16 mouse cellular contexts compared by ENCODE assay signal in genomic region chr1:171469678-171470077, GRCm38 (mm10). TPM values are rescaled to one million over a fixed set of nuclear protein-coding genes. Genes with fewer than 3 reads are reported as not detected.
DNase-seq lines count a peak whose midpoint lies in the region; ATAC-seq and TF ChIP-seq lines count a peak whose summit lies in the region.
"Had no signal": no experiment of that assay in that cellular context is flagged by ENCODE, and none has a peak within 500 bp of the region (broad histone marks: within the 10 kb centered on the region; RNA-seq: fewer than 3 reads in every experiment).

No protein-coding gene starts in this region.

- no peak for TF ChIP-seq EP300 in CH12.LX (IDR thresholded peaks at IDR 0.05; ENCODE audit: low read length)

- H3K4me1 ChIP-seq in heart, embryonic 15.5 days (replicated peaks): peaks cover 11% of the 10 kb centered on the region
- peaks cover 15 to 47% of the 10 kb centered on the region in 2 experiments for H3K4me1 ChIP-seq in CH12.LX (ENCODE audit: control insufficient read depth in 1 of 2, insufficient read depth in 2 of 2)
- no peaks in the 10 kb centered on the region for H3K4me1 ChIP-seq in stomach, embryonic 16.5 days (ENCODE audit: control insufficient read depth, insufficient read depth, low read length)
- H3K4me1 ChIP-seq: intestine, embryonic 15.5 days; limb, embryonic 15.5 days; midbrain, embryonic 15.5 days had no signal

- peak overlapping the region; percentile 38 for H3K4me2 ChIP-seq in heart, embryonic 15.5 days
- peak overlapping the region; percentile 86 for H3K4me2 ChIP-seq in CH12.LX (ENCODE audit: insufficient read depth, low read depth, poor library complexity, severe bottlenecking)
- 0 out of 2 replicates have a peak overlapping the region, but pooled peaks have one; percentile 4 for H3K4me2 ChIP-seq in stomach, embryonic 16.5 days (ENCODE audit: low read depth, low read length)
- H3K4me2 ChIP-seq: intestine, embryonic 15.5 days; limb, embryonic 15.5 days; lung, embryonic 15.5 days; midbrain, embryonic 15.5 days had no signal

- in situ Hi-C loops in CH12.LX (cut with MboI; ENCODE audit: low pct_ligation_motif_present, low pct_unique_long_range_greater_than_20kb, low sequenced_read_pairs): loop anchor here (10.0 kb wide), 1 partner anchor 365 kb away; no protein-coding TSS in a partner anchor

- ATAC-seq in heart, embryonic 15.5 days (replicated peaks; ENCODE audit: insufficient number of reproducible peaks, insufficient read depth, low FRiP score, low read depth): peak; percentile 62; the same call in 1 of the 2 replicates
- ATAC-seq in stomach, embryonic 16.5 days (ENCODE audit: insufficient read depth, low FRiP score): no peak
- ATAC-seq: forebrain, postnatal 0 days; hindbrain, embryonic 16.5 days; midbrain, embryonic 15.5 days had no signal

- H3K79me2 ChIP-seq in CH12.LX (replicated peaks; ENCODE audit: control insufficient read depth, extremely low read depth, insufficient read depth, poor library complexity, severe bottlenecking): no peaks in the 10 kb centered on the region

- no peak for TF ChIP-seq POLR2A in CH12.LX (IDR thresholded peaks at IDR 0.05; ENCODE audit: low read depth, low read length)

- H3K27ac ChIP-seq in heart, embryonic 15.5 days: peak overlapping the region; percentile 45
- no peak overlapping the region for H3K27ac ChIP-seq in CH12.LX (ENCODE audit: insufficient read depth, low read depth)
- H3K27ac ChIP-seq in stomach, embryonic 16.5 days (ENCODE audit: low read length): peak overlapping the region; percentile 15; the same call in 1 of the 2 replicates
- H3K27ac ChIP-seq: intestine, embryonic 15.5 days; limb, embryonic 15.5 days; liver, embryonic 14.5 days; lung, embryonic 15.5 days; midbrain, embryonic 15.5 days had no signal

- H3K9me3 ChIP-seq in heart, embryonic 15.5 days (replicated peaks): no peaks in the 10 kb centered on the region
- H3K9me3 ChIP-seq in CH12.LX (replicated peaks; ENCODE audit: low read length): no peaks in the 10 kb centered on the region
- no peaks in the 10 kb centered on the region for H3K9me3 ChIP-seq in stomach, embryonic 16.5 days (replicated peaks; ENCODE audit: control insufficient read depth, low read length)
- H3K9me3 ChIP-seq: G1E; intestine, embryonic 15.5 days; limb, embryonic 15.5 days; lung, embryonic 15.5 days; midbrain, embryonic 15.5 days had no signal

- TF ChIP-seq RAD21 in CH12.LX (IDR thresholded peaks at IDR 0.05; ENCODE audit: low read depth, low read length): no peak

- no peak overlapping the region for H3K4me3 ChIP-seq in heart, embryonic 15.5 days
- no peak overlapping the region for H3K4me3 ChIP-seq in CH12.LX (replicated peaks in 1 of 3; ENCODE audit: low read depth in 2 of 3, low read length in 2 of 3, poor library complexity in 1 of 3)
- H3K4me3 ChIP-seq in stomach, embryonic 16.5 days (replicated peaks; ENCODE audit: low read length): no peak overlapping the region
- H3K4me3 ChIP-seq: intestine, embryonic 15.5 days; limb, embryonic 15.5 days; lung, embryonic 15.5 days; midbrain, embryonic 15.5 days had no signal

- H3K36me3 ChIP-seq in heart, embryonic 15.5 days: no peaks in the 10 kb centered on the region
- no peaks in the 10 kb centered on the region for H3K36me3 ChIP-seq in CH12.LX (replicated peaks in 1 of 2; ENCODE audit: control insufficient read depth in 1 of 2, insufficient read depth in 1 of 2, low read length in 1 of 2)
- no peaks in the 10 kb centered on the region for H3K36me3 ChIP-seq in stomach, embryonic 16.5 days (ENCODE audit: control insufficient read depth, insufficient read depth, low read length)
- H3K36me3 ChIP-seq: G1E; intestine, embryonic 15.5 days; limb, embryonic 15.5 days; lung, embryonic 15.5 days; midbrain, embryonic 15.5 days had no signal

- H3K9ac ChIP-seq in heart, embryonic 15.5 days: no peak overlapping the region
- H3K9ac ChIP-seq in CH12.LX (ENCODE audit: insufficient read depth, low read depth): no peak overlapping the region; the same call in none of the 2 replicates
- no peak overlapping the region for H3K9ac ChIP-seq in stomach, embryonic 16.5 days (ENCODE audit: low read length)
- H3K9ac ChIP-seq: forebrain, postnatal 0 days; intestine, embryonic 15.5 days; limb, embryonic 15.5 days; liver, embryonic 14.5 days; lung, embryonic 15.5 days; midbrain, embryonic 15.5 days had no signal

- 49% methylated on average over 3 of the region's 3 CpGs for WGBS in heart, embryonic 15.5 days
- 69% methylated on average over 3 of the region's 3 CpGs for WGBS in stomach, embryonic 16.5 days

- no peaks in the 10 kb centered on the region for H3K27me3 ChIP-seq in heart, embryonic 15.5 days
- H3K27me3 ChIP-seq in CH12.LX (replicated peaks): no peaks in the 10 kb centered on the region
- no peaks in the 10 kb centered on the region for H3K27me3 ChIP-seq in stomach, embryonic 16.5 days (ENCODE audit: control insufficient read depth, insufficient read depth, low read length)
- H3K27me3 ChIP-seq: intestine, embryonic 15.5 days; limb, embryonic 15.5 days; lung, embryonic 15.5 days; midbrain, embryonic 15.5 days had no signal

- TF ChIP-seq CTCF in CH12.LX (conservative IDR thresholded peaks at IDR 0.05 in 1 of 2, IDR thresholded peaks at IDR 0.05 in 1 of 2; ENCODE audit: low read depth in 2 of 2, low read length in 2 of 2): no peak

- no peak for DNase-seq in heart, adult 11 months
- peak; percentile 68 for DNase-seq in 3T3-L1 (ENCODE audit: low read depth, low spot score)
- DNase-seq in CH12.LX (ENCODE audit: extremely low read depth): no peak
- no peak for DNase-seq in frontal cortex, adult 2 months (ENCODE audit: extremely low spot score in 1 of 2, low spot score in 1 of 2)
- DNase-seq in right cerebral cortex, postnatal 14 days: no peak
- DNase-seq: gastrocnemius, postnatal 25 days had no signal

- dilution Hi-C loops in CH12.LX (cut with MboI; ENCODE audit: extremely low pct_ligation_motif_present, extremely low pct_unique_long_range_greater_than_20kb, low sequenced_read_pairs): no loop called here

TF ChIP-seq in CH12.LX, 34 proteins besides CTCF, POLR2A, EP300 and RAD21:
- TF ChIP-seq HCFC1 (IDR thresholded peaks at IDR 0.05; ENCODE audit: low read depth, low read length) (no peak), MEF2A (IDR thresholded peaks at IDR 0.05; ENCODE audit: borderline replicate concordance, low read depth, low read length) (0 out of 2 replicates have a peak, but pooled peaks have one; percentile 66), GABPA (IDR thresholded peaks at IDR 0.05; ENCODE audit: insufficient replicate concordance, low read depth, low read length) (no peak), PAX5 (IDR thresholded peaks at IDR 0.05; ENCODE audit: low read length) (no peak), UBTF (IDR thresholded peaks at IDR 0.05; ENCODE audit: low read depth, low read length) (no peak), SIN3A (IDR thresholded peaks at IDR 0.05; ENCODE audit: low read length) (no peak), MAX (IDR thresholded peaks at IDR 0.05; ENCODE audit: low read length) (no peak), SMC3 (IDR thresholded peaks at IDR 0.05; ENCODE audit: low read depth, low read length) (no peak), USF2 (conservative IDR thresholded peaks at IDR 0.05; ENCODE audit: low read depth, low read length) (no peak), NELFE (IDR thresholded peaks at IDR 0.05; ENCODE audit: low read depth, low read length) (no peak), ZC3H11A (IDR thresholded peaks at IDR 0.05; ENCODE audit: low read depth, low read length) (no peak), POLR2AphosphoS2 (IDR thresholded peaks at IDR 0.05; ENCODE audit: low read depth, low read length) (no peak), IRF4 (IDR thresholded peaks at IDR 0.05; ENCODE audit: low read depth, low read length) (no peak), ZNF384 (IDR thresholded peaks at IDR 0.05; ENCODE audit: low read depth, low read length) (0 out of 2 replicates have a peak, but pooled peaks have one; percentile 15), MAFK (IDR thresholded peaks at IDR 0.05; ENCODE audit: insufficient replicate concordance, low read length) (no peak)

RNA-seq across cellular contexts. Expression of gene F11r, which starts 32.3 kb away (rescaled TPM):
- polyA plus RNA-seq in heart, embryonic 15.5 days (2015; fragmentation: Nextera tagmentation; extraction: Ambion mirVana): 63.5 and 66.2 TPM in 2 replicates
- total RNA-seq in CH12.LX (2012; rRNA removed): 1.6 and 1.8 TPM in 2 replicates
- total RNA-seq in CH12.LX (2014; rRNA removed): 0.74 and 1.3 TPM in 2 replicates
- 1.3 and 1.4 TPM in 2 replicates for polyA plus RNA-seq in CH12.LX (2012; ENCODE audit: insufficient read length, low read depth)
- polyA plus RNA-seq in stomach, embryonic 16.5 days (2015; fragmentation: Nextera tagmentation; extraction: Ambion mirVana): 137 and 162 TPM in 2 replicates
- 8.6 and 9.5 TPM in 2 replicates for polyA plus RNA-seq in frontal cortex, adult 2 months (2012; rRNA removed)
- polyA plus RNA-seq: G1E had no signal

RNA-seq across cellular contexts. Expression of gene Alyref2, which starts 33.6 kb away (rescaled TPM):
- polyA plus RNA-seq in heart, embryonic 15.5 days (2015; fragmentation: Nextera tagmentation; extraction: Ambion mirVana): 15.4 and 17.4 TPM in 2 replicates
- total RNA-seq in CH12.LX (2012; rRNA removed) (5.4 and 5.9 TPM in 2 replicates), CH12.LX (2014; rRNA removed) (4.2 and 4.6 TPM in 2 replicates)
- 4.9 and 5.3 TPM in 2 replicates for polyA plus RNA-seq in CH12.LX (2012; ENCODE audit: insufficient read length, low read depth)
- polyA plus RNA-seq in stomach, embryonic 16.5 days (2015; fragmentation: Nextera tagmentation; extraction: Ambion mirVana): 15.7 and 16.3 TPM in 2 replicates
- 6.4 and 7.3 TPM in 2 replicates for polyA plus RNA-seq in frontal cortex, adult 2 months (2012; rRNA removed)

RNA-seq across cellular contexts. Expression of gene Tstd1, which starts 51.0 kb away (rescaled TPM):
- 2.7 and 3.1 TPM in 2 replicates for polyA plus RNA-seq in heart, embryonic 15.5 days (2015; fragmentation: Nextera tagmentation; extraction: Ambion mirVana)
- 2.5 and 2.6 TPM in 2 replicates for total RNA-seq in CH12.LX (2012; rRNA removed)
- total RNA-seq in CH12.LX (2014; rRNA removed): 1.2 and 1.4 TPM in 2 replicates
- 3.5 and 4.4 TPM in 2 replicates for polyA plus RNA-seq in CH12.LX (2012; ENCODE audit: insufficient read length, low read depth)
- polyA plus RNA-seq in stomach, embryonic 16.5 days (2015; fragmentation: Nextera tagmentation; extraction: Ambion mirVana): 7.6 and 8.3 TPM in 2 replicates
- 4.1 and 5.0 TPM in 2 replicates for polyA plus RNA-seq in frontal cortex, adult 2 months (2012; rRNA removed)

RNA-seq across cellular contexts. Expression of gene Usf1, which starts 58.6 kb away (rescaled TPM):
- 48.7 and 57.5 TPM in 2 replicates for polyA plus RNA-seq in heart, embryonic 15.5 days (2015; fragmentation: Nextera tagmentation; extraction: Ambion mirVana)
- total RNA-seq in CH12.LX (2012; rRNA removed) (59.4 and 73.7 TPM in 2 replicates), CH12.LX (2014; rRNA removed) (53.8 and 54.9 TPM in 2 replicates)
- 37.4 and 39.5 TPM in 2 replicates for polyA plus RNA-seq in CH12.LX (2012; ENCODE audit: insufficient read length, low read depth)
- polyA plus RNA-seq in stomach, embryonic 16.5 days (2015; fragmentation: Nextera tagmentation; extraction: Ambion mirVana): 63.4 and 64.7 TPM in 2 replicates
- polyA plus RNA-seq in frontal cortex, adult 2 months (2012; rRNA removed): 105 and 119 TPM in 2 replicates

Comparison
In these comparisons a context has a peak if more than half of its experiments do, and no peak if none do; other contexts are left out.
1. H3K4me2 ChIP-seq: peak in every context shown above with its lines; median percentile 86 in CH12.LX; 38 in heart, embryonic 15.5 days; 4 in stomach, embryonic 16.5 days.